Mouse (Mus musculus) adrenal gland, adult 8-10 months (tissue): ENCODE results near the gene Ccdc163. TPM values are rescaled to one million over a fixed set of nuclear protein-coding genes. Genes with fewer than 3 reads are reported as not detected.
"Not testable (repeated sequence)": the region's sequence is repeated elsewhere in the genome, so short reads cannot be mapped to it uniquely, and the experiment has no call there.

Experiments
- DNase-seq: peaks from one replicate; pipeline ENCODE4 v3.0.0; 2022
- total RNA-seq, 4 experiments: library from RNA; stranded (reverse); gene quantifications; 2 replicates each; pipeline ENCODE4 v1.2.4; 2022

The Ccdc163 gene
- 10 to 100 TPM; 17.2 to 34.6 (median 20.9) TPM for total RNA-seq

DNA sequence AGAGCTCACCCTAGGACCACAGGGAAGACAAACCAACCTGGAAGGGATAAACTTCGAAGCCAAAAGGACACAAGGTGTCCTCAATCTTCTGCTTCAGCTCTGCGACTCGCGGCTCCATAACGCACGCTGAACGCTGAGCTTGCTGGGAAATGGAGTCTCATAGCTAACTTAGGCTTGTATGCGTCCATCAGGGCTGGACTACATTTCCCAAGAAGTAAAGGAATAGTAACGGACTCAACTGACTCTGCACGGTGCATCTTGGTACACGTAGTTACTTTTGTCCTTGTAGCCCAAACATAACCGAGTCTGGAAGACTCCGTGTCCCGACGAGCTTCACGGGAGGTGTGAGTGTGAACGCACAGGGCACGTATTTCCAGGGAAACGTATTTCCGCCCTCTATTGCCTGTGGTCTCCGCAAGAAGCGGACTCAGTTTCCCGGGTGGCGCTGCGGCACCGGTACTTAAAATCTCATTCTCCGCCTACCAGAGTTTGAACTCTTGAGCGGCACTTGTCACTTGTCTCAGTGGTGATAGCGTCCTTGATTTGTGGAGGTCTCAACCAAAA is at the start of gene Ccdc163, which contains the start of gene Mmachc:
Gene Ccdc163, plus strand, starts transcription at position 309 of the 564 bp plus-strand sequence.
Gene Mmachc, minus strand, starts transcription at position 206 of the 564 bp plus-strand sequence.
- DNase-seq, result peak; percentile 94

DNA sequence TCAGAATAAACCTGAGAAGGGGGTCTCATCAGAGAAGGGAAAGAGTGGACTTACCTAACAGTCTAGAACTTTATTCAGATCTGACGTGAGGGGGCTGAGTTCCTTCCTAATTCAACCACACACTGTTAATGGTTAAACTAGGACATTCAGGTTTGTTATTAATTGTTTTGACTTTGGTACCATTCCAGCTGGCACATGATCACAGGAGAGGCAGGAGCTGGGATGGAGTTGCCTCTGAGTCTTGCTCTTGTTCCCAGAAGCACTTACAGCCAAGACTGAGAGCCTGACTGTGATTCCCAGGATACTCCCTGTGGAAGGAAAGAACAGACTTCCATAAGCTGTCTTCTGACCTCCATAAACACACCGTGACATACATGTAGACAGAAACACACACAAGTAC is 48.8 kb upstream of the Ccdc163 start:
- peak; percentile 37 for DNase-seq

DNA sequence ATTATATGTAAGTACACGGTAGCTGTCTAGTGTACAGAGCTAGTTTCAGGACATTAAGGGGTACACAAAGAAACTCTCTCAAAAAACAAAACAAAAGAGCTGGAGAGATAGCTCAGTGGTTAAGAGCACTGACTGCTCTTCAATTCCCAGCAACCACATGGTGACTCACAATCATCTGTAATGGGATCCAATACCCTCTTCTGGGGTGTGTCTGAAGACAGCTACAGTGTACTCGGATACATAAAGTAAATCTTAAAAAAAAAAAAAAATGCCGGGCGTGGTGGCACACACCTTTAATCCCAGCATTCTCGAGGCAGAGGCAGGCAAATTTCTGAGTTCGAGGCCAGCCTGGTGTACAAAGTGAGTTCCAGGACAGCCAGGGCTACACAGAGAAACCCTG is 48.4 kb upstream of the Ccdc163 start:
- DNase-seq, result not testable (repeated sequence)

DNA sequence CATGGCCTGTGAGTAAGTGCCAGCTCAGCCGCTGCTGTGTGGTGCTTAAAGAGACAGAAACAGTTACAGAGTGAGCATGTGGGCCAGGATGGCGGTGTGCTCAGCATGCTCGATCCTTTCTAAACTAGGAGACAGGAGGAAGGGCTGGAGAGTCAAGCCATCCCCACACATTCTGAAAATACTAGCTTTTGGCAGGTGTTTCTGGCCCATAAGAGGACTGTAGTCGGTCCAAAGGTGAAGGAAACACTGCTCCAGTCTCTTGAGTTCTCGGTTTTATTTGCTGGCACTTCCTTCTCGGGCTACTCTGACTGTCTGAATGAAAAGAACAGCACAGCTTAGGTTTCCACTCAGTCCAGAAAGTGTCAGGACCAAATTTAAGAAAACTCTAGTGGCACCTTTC is 47.5 kb upstream of the Ccdc163 start:
- DNase-seq, result no peak

DNA sequence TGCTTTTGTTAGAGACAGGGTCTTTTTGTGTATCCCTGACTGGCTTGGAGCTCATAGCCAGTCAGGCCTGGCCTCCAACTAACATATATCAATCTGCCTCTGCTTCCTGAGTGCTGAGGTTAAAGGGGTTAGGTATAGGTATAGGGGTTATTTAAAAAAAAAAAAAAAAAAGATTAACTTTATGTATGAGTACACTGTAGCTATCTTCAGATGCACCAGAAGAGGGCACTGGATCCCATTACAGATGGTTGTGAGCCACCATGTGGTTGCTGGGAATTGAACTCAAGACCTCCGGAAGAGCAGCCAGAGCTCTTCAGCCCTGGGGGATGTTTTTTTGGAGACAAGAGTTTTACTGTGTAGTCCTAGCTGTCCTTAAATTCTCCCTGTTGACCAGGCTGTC is 46.3 kb upstream of the Ccdc163 start:
- DNase-seq, result no peak

DNA sequence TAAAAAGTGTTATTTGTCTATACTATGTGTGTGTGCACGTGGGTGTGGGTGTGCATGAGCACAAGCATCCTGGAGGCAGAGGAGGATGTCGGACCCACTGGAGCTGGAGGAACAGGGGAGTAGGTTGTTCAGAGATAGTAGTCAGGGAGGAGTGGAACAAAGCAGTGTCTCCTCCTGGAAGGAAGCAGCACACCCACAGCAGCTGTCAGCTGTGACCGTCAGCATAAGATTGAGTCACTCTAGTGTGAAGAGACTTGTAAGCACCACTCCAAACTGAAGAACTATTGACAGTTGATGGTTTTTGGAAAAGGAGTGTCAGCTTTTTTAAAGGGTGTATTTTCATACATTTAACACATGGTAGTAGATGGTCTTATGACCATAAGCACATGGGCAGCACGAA is 41.7 kb upstream of the Ccdc163 start:
- no peak for DNase-seq

DNA sequence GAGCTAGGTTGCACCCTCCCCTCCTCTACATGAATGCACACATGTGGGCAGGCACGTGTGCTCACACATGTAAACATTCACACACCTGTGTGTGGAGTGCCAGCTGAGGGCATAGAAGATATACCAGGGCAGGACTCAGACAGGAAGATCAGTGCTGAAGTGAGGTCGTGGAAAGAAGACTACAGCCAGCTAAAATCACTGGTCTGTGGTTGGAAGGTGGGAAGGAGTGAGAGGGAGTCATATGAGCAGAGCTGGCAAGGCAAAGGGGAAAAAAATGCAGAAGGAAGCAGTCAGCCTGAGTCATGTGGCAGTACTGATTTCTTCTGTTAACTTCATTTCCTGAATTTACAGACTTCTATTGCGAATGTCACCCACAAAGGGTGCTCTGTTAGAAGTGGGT is 40.2 kb upstream of the Ccdc163 start:
- no peak for DNase-seq

DNA sequence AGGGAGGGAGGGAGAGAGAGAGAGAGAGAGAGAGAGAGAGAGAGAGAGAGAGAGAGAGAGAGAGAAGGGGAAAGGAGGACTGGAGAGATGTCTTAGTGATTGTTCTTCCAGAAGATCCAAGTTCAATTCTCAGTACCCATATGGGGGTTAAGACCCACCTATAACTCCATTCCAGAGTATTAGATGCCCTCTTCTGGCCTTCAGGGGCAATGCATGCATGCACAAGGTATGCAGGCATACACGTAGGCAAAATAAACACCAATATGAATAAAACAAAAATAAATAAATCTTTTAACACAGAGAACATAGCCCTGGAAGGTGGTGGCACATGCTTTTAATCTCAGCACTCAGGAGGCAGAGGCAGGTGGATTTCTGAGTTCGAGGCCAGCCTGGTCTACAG is 39.0 kb upstream of the Ccdc163 start:
- no peak for DNase-seq

DNA sequence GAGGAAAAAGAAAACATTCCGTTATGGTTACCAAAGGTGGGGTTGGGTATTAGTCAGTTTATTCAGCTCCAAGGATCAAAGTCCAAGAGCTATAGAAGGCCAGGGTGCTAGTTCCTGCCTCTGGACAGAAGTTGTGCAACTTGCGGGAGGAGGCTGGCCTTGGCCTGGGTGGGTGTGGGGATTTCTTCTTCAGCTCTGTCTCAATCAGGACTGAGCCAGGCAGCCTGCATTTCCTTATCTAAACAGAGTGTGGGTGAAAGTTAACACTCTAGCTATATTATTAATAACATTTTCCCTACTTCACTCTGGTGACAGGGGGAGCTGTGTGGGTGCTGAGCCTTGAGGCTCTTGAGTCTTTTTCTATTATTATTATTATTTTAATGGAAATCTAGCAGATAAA is 35.5 kb upstream of the Ccdc163 start:
- peak; percentile 82 for DNase-seq

DNA sequence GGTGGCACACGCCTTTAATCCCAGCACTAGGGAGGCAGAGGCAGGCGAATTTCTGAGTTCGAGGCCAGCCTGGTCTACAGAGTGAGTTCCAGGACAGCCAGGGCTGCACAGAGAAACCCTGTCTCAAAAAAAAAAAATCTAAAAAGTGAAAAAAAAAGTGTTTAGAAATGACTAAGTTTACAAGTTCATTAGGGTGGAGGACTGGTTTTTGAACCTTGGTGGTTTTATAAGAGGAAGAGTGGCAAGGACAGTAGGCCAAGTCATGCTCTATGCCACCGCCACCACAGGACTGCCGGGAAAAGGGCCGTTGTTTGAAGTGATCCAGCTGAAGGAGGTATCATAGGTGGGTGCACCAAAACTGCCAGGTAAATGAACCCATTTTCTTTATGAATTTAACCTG is 33.5 kb upstream of the Ccdc163 start:
- DNase-seq, result not testable (repeated sequence)

DNA sequence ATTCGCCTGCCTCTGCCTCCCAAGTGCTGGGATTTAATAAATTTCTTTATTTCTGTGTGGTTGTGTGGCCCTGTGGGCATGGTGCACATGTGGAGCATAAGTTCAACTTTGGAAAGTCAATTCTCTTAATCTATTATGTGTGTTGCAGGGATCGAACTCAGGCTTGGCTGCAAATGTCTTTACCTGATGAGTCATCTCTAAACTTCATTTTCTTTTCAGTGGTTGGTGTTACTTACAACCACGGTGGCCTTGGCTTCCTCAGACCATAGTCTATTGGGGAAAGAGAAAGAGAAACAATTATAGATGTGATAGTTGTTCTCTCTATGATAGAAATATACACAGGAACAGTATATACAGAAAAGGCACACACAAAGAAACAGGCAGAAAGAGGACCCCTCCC is 32.3 kb upstream of the Ccdc163 start:
- no peak for DNase-seq

DNA sequence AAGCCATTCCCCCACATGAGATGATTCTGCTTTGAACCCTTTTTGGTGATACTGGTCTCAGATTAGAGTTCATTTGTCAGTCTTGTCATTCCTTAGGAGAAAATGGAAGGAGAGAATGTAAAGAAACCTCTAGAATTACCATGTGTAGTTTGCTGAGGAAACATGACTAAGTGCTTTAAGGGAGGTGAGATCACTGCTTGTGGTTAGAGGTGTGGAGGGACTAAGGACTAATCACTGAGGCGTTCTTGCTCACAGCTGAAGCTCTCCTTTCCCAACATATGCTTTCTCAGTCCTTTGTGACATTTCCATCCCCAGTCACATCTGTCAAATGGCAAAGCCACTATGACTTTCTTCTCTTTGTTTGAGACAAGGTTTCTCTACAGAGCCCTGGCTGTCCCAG is 30.5 kb upstream of the Ccdc163 start:
- no peak for DNase-seq

DNA sequence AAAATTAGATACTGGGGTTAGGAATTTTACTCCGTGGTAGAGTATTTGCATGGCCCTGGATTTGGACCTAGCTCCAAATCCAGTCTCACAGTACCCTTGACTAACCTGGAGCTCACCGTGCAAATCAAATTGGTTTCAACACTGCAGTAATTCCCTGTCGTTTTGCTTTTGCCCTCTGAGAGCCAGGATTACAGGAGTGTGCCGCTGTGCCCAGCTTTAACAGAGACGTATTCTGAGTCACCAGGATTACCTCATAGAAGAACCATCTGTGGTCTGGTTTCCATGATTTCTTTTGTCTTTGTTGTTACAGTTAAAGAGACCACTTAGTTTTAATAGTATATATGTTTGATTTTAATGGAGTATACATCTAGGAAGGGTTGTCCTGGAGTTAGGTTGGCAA is 29.2 kb upstream of the Ccdc163 start:
- no peak for DNase-seq

DNA sequence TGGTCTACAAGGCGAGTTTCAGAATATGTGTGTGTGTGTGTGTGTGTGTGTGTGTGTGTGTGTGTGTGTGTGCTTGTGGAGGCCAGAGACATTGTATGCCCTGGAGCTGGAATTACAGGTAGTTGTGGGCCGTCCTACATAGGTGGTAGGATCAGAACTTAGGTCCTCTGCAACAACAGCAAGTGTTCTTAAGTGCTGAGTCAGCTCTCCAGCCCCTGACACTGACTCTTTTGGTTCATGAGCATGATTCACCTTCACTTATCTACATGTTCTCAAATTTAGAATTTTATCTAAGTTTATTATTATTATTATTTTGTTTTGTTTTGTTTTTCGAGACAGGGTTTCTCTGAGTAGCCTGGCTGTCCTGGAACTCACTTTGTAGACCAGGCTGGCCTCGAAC is 27.8 kb upstream of the Ccdc163 start:
- not testable (repeated sequence) for DNase-seq

DNA sequence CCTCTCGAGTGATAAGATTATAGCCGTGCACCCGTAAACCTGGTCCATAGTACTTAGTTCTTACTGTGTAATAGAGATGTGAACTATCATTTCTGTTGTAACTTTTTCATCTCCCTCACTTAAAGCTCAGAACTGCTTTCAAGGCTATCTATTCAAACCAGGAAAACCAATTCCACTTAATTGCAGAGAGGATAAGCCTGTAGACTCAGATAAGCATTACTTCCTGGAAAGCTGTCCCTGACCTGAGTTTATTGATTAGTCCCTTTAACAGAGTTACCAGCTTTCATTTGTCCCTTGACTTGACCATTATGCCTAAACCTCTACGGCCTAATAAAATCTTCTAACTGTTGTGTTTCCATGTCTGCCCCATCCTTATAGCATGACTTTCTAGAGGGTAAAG is 24.4 kb upstream of the Ccdc163 start:
- DNase-seq, result no peak

DNA sequence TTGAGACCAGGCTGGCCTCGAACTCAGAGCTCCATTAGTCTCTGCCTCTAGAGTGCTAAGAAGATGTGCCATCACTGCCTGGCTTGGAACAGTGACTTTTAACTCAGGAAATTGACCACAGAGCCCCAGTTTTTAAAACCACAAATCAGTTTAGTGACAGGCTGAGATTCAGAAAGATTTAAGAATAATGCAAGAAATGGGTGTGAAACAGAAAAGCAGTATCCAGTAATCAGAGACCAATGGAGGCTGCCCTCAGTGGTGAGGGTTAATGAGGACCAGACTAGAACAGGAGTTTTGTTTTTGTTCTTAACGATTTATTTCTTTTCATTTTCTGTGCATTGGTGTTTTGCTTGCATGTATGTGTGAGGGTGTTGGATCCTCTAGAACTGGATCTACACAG is 23.6 kb upstream of the Ccdc163 start:
- DNase-seq, result no peak

DNA sequence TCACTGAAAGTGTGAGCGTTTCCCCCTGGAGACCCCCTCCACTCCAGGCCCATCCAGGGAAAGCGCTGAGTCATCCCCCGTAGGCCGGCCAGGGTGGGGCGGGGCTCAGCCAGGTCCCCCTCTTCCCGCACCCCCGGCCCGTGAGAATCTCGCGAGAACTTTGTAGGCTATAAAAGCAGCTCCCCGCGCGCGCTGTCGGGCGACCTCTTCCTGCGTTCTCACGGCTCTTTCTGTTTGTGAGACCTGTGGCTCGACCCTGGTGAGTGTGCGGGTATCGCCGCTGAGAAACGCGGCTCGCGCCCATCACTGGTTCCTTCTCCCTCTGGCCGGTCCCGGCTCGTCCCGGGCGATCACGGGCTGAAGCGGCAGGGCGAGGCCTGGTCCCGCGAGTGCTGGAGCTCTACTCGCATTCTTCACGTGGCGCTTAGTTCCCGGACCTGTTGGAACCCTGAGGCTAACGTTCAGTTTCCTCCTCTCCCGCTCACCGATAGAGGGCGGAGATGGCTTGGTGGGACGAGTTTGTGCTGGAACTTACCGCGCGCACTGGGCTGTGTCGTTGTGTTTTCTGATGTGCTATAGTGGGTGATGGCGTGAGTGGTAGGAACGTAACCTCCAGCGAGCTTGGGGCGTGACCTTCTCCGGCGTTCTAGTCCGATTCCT is 22.8 kb upstream of the Ccdc163 start, which contains the start of gene Prdx1:
Gene Prdx1, plus strand, starts transcription at position 143 of the 660 bp plus-strand sequence.
- DNase-seq, result peak; percentile 93

DNA sequence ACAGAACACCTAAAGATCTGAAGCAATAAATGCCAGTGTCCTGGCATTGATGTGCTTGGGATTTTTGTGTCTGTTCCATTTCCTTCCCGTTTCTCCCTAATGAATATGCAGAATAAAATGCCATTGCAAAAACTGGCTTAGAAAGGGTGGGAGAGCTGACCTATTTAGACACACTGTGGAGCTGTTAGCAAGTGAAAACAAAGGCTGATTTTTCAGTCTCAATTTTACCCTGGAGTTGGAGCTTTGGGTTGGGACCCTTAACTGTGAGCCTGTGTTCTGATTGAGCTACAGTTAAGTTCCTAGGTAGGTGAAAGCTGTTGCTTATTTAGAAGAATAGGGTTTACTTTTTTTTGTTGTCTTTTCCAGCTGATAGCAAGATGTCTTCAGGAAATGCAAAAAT is 21.3 kb upstream of the Ccdc163 start:
- DNase-seq, result no peak

DNA sequence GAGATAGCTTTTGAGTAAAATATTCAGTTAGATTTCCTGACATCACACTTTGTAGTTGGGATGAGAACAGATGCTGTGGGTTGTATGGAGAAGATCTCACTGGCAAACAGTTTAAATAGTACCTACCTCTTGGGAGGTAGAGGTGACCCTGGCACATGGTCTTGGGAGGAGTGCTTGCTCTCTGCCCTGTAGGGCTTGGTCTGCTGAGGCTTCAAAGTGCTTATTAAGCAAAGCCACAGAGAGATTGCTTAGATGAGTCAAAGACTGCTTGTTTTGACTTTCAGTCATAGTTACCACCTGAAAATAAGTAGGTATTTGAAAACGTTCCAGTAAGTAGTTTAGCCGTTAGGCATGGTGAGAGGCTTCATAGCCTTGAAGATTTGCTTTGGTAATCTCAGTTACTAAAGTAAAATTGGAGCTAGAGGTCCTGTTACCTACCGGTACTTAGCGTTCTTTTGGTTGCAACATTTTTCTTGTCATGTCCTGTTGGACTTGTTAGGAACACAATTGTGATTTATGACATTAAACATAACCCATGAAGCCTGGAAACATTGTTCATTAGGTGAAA is 18.9 kb upstream of the Ccdc163 start:
- DNase-seq, result no peak

DNA sequence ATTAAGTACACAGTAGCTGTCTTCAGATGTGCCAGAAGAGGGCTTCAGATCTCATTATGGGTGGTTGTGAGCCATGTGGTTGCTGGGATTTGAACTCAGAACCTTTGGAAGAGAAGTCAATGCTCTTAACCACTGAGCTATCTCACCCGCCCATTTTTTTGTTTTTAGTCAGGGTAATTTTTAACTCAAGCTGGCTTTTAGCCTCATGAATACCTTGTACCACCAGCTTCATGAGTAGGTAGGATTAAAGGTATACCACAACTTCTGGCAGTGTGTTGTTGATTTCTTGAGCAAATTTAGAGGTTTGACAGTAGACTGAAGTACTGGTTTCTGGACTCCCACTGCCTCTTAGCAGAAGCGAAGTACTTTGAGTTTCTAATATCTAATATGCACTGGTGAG is 16.2 kb upstream of the Ccdc163 start:
- no peak for DNase-seq

DNA sequence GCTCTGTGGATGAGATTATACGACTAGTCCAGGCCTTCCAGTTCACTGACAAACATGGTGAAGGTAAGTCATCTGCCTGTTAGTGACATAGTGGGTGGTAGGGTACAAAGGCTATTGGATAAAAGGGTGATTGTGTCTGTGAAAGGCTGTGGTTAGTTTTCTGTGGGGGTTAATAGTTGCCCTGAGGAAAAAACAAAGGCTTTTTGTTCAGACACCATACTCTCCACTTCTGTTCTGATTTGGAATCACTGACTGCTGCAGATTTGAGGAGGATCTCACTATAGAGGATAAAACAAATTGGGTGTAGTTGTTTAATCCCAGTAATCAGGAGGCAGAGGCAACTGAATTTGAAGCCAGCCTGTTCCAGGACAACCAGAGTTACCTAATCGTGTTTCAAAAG is 14.5 kb upstream of the Ccdc163 start:
- no peak for DNase-seq

DNA sequence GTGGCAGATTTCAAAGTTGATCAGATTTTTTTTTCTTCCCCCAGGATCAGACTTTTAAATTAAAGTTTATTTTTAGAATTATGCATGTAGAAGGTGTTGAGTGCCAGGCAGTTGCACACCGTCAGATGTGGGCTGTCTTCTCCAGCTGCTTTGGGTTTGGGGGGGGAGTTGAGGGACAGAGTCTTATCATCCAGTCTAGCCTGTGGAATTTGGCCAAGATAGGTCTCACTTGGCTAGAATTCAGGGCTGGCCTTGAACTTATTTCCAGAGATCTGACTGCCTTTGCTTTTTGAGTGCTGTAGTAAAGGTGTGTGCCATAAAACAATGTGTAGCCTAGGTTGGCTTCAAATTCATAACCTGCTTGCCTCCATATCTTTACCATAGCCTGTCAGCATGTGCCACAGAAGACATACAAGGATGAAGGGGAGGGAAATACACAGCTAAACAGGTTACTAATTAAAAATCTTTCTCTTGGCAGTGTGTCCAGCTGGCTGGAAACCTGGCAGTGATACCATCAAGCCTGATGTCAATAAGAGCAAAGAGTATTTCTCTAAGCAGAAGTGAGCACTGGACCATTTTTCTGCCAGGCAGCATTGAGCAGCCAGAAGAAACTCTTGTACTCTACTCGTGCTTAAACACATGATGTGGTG is 9.5 kb upstream of the Ccdc163 start:
- DNase-seq, result peak; percentile 57

DNA sequence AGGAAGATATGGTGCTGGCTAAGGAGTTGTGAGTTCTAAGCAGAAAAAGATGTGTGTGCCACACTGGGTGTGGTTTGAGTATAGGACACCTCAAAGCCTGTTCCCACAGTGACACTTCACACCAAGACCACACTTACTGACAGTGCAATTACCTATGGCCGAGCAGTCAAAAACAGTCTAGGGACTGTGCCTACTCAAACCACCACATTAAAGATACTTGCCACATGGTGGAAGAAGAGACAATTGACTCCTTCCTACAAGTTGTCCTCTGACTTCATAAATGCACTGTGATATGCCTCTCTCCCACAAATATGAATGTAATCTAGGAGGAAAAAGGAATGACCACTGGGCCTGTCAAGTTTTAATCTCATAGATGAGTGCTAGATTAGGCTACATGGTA is 7.3 kb upstream of the Ccdc163 start:
- DNase-seq, result no peak

DNA sequence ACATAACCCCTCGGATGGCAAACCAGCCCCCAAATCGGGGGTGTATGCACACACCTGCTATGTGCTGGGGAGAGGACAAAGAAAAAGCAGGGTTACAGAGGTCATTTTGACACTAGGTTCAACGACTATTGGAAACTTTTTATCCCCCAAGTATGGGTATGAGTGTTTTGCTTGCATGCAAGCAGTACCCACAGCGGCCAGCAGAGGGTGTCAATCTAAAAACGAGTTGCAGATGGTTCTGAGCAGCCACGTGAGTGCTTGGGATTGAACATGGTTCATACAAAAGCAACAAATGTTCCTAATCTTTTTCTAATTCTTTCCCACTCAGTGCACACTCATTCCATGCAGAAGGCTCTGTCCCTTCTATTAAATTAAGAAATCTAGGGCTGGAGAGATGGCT is 4.5 kb upstream of the Ccdc163 start:
- peak; percentile 66 for DNase-seq
